Mouse (Mus musculus) stomach, postnatal 0 days (tissue): ENCODE results near the gene Pkp1.

ENCODE experiments used
- CTCF ChIP-seq: IDR thresholded peaks from 2 replicates; pipeline ENCODE4 v1.5.1; 2016; ENCODE audit warnings: antibody characterized with exemption, low read depth, mild to moderate bottlenecking, moderate library complexity
- EP300 ChIP-seq: optimal IDR thresholded peaks from 2 replicates; pipeline ENCODE3; 2016; ENCODE audit warnings: antibody characterized with exemption

DNA sequence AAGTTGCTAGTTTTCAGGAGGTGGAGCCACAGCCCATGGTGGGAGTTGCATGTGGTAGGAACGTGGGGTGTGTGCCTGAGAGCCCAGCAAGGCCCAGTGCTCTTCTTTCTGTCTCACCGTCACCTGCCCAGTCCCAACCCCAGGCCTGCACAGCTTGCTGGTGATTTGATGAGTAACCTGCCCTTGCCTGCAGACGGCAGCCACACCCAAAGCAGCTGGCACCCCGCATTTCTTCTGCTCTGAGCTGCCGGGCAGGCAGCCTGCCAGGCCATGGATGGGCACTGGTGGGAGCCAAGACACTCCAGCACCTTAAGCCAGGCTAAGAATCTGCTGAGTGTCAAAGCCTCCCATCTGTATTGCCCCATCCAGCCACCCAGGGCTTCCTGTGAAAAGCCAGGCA is 6.8 kb upstream of the Pkp1 start:
- TF ChIP-seq CTCF, result no peak
- no peak for TF ChIP-seq EP300
